Mouse (Mus musculus) limb, embryonic 14.5 days (tissue): ENCODE measurements at regions not wholly inside any gene's neighbourhood (a gene's known extent, or its start where the extent isn't known, plus 50 kb on each side); places are given as distances from the start of the nearest gene placed in this dataset.
A peak's percentile ranks its signal among the peaks of the same experiment; 100 is the strongest.

Experiments used
- ATAC-seq: fragments of 200-750 bp; cut with Nextera tagmentation; 2 replicates; pipeline ENCODE4 v1.8.0; 2017; ENCODE audit warnings: low read depth, moderate number of reproducible peaks, moderate TSS enrichment; ENCODE audit not compliant: low FRiP score
- DNase-seq: peaks from one replicate; pipeline ENCODE4 v3.0.0-alpha.2; 2015; ENCODE audit warnings: low spot score
- H3K27ac ChIP-seq: fragments of 300-500 bp; sonication (generic); replicated peaks from 2 replicates; pipeline ENCODE4 v1.5.1; 2014; ENCODE audit warnings: low read depth, mild to moderate bottlenecking, low read length, moderate library complexity, mixed read lengths
- H3K27me3 ChIP-seq: fragments of 300-500 bp; sonication (generic); 2 replicates; pipeline ENCODE4 v1.6.1; 2014; ENCODE audit warnings: low read length, mixed read lengths; ENCODE audit not compliant: control insufficient read depth, insufficient read depth
- H3K36me3 ChIP-seq: fragments of 300-500 bp; sonication (generic); 2 replicates; pipeline ENCODE4 v1.6.1; 2014; ENCODE audit warnings: mild to moderate bottlenecking, low read length, moderate library complexity, mixed read lengths; ENCODE audit not compliant: control insufficient read depth, insufficient read depth
- H3K4me1 ChIP-seq: fragments of 300-500 bp; sonication (generic); 2 replicates; pipeline ENCODE4 v1.6.1; 2014; ENCODE audit warnings: antibody characterized with exemption, low read length, mixed read lengths; ENCODE audit not compliant: control insufficient read depth, insufficient read depth
- H3K4me2 ChIP-seq: fragments of 300-500 bp; sonication (generic); replicated peaks from 2 replicates; pipeline ENCODE4 v1.6.1; 2014; ENCODE audit warnings: low read depth, mild to moderate bottlenecking, low read length, moderate library complexity; ENCODE audit not compliant: severe bottlenecking
- H3K4me3 ChIP-seq: fragments of 300-500 bp; sonication (generic); replicated peaks from 2 replicates; pipeline ENCODE4 v1.5.1; 2014; ENCODE audit warnings: low read length
- H3K9ac ChIP-seq: fragments of 300-500 bp; sonication (generic); 2 replicates; pipeline ENCODE4 v1.6.1; 2014; ENCODE audit warnings: mild to moderate bottlenecking, low read depth, low read length, moderate library complexity; ENCODE audit not compliant: severe bottlenecking
- H3K9me3 ChIP-seq: fragments of 300-500 bp; sonication (generic); 2 replicates; pipeline ENCODE4 v1.6.1; 2016; ENCODE audit warnings: low read length; ENCODE audit not compliant: control insufficient read depth
- POLR2A ChIP-seq: fragments of 200-500 bp; IDR thresholded peaks from 2 replicates; pipeline ENCODE4 v1.8.0; 2012; ENCODE audit warnings: inconsistent platforms, mild to moderate bottlenecking, moderate library complexity, borderline replicate concordance; ENCODE audit not compliant: insufficient read depth, insufficient read length; ENCODE audit errors: extremely low read depth
- WGBS: fragments of 180-500 bp; shearing (Covaris S2); extraction: QIAGEN DNeasy Blood & Tissue Kit; methylation state at CpG from one replicate; pipeline ENCODE4 v1.1.7; 2014; 5-methylcytosine and 5-hydroxymethylcytosine counted together

- ATAC-seq = peak; percentile 38
- Histone ChIP-seq H3K4me3 (no peak overlapping the region), H3K4me1 (peaks cover 39% of the 10 kb centered on the region), H3K9me3 (no peaks in the 10 kb centered on the region), H3K4me2 (no peak overlapping the region), H3K27me3 (no peaks in the 10 kb centered on the region), H3K36me3 (no peaks in the 10 kb centered on the region), H3K27ac (0 out of 2 replicates have a peak overlapping the region, but pooled peaks have one; percentile 22), H3K9ac (no peak overlapping the region)
- 62% methylated on average over 4 of the region's 4 CpGs for WGBS
- peak; percentile 33 for DNase-seq
- no peak for TF ChIP-seq POLR2A
Measured at GRCm38 (mm10) chr19:56016548-56017346, 270.2 kb upstream of the Habp2 start.

DNA sequence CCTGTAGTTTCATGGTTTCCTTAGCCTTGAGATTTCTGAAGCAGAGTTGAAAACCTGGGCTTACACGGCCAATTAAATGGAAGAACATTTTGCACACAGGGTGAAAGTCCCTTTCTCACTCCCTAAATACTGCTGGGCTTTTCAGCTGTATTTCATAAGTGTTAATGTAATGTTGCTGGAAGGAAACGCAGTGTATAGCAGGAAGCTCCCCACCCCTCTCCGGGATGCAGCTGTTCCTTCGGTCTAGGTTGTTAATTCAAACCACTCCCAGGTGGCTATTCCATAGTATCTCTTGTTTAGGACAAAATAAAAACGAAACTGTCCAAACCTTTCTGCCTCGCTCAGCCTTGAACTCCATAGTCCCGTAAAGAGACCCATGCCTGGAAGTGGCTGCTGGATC lies 269.4 kb upstream of the Habp2 start:
- peak; percentile 72 for DNase-seq
- Histone ChIP-seq H3K4me1 (peaks cover 39% of the 10 kb centered on the region), H3K27ac (peak overlapping the region; percentile 53; the same call in 1 of the 2 replicates), H3K4me2 (no peak overlapping the region), H3K36me3 (no peaks in the 10 kb centered on the region), H3K4me3 (no peak overlapping the region), H3K27me3 (no peaks in the 10 kb centered on the region), H3K9ac (no peak overlapping the region), H3K9me3 (no peaks in the 10 kb centered on the region)
- 15% methylated on average over 7 of the region's 7 CpGs for WGBS
- peak; percentile 66 for ATAC-seq
- no peak for TF ChIP-seq POLR2A

GRCm38 (mm10) chr19:56019143-56019542 lies 267.8 kb upstream of the Habp2 start:
- H3K9me3 ChIP-seq = no peaks in the 10 kb centered on the region
- WGBS = 16% methylated on average over 7 of the region's 7 CpGs
- no peaks in the 10 kb centered on the region for H3K27me3 ChIP-seq
- no peak overlapping the region for H3K4me3 ChIP-seq
- H3K27ac ChIP-seq = peak overlapping the region; percentile 55; the same call in 1 of the 2 replicates
- ATAC-seq (0 out of 2 replicates have a peak, but pooled peaks have one; percentile 8), DNase-seq (peak; percentile 49)
- no peak overlapping the region for H3K4me2 ChIP-seq
- peaks cover 39% of the 10 kb centered on the region for H3K4me1 ChIP-seq
- TF ChIP-seq POLR2A = no peak
- H3K9ac ChIP-seq = no peak overlapping the region
- H3K36me3 ChIP-seq = no peaks in the 10 kb centered on the region

DNA sequence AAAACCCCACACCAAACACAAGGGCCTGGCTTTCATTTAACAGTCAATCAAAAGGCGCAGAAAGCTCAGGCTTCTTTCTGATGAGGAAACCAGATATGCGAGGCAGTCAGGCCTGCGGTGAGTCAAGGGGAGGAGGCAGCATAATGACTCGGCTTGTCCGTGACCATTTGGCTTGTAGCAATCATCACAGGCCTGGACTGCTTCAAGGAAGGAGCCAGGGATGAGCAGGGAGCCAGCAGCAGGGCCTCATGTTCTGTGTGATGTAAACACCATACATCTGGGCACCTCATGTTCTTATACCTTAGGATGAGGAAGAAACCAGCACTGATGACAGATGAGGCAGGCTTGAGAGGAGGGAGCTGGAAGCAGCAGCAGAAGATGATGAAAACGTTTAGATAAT lies 264.6 kb upstream of the Habp2 start:
- WGBS = 25% methylated on average over 6 of the region's 6 CpGs
- no peak for TF ChIP-seq POLR2A
- H3K27ac ChIP-seq = 0 out of 2 replicates have a peak overlapping the region, but pooled peaks have one; percentile 26
- no peaks in the 10 kb centered on the region for H3K36me3 ChIP-seq
- H3K27me3 ChIP-seq = no peaks in the 10 kb centered on the region
- H3K9ac ChIP-seq = no peak overlapping the region
- peaks cover 24% of the 10 kb centered on the region for H3K4me1 ChIP-seq
- ATAC-seq (peak; percentile 60), DNase-seq (peak; percentile 60)
- no peak overlapping the region for H3K4me2 ChIP-seq
- H3K9me3 ChIP-seq = no peaks in the 10 kb centered on the region; the same call in 1 of the 2 replicates
- H3K4me3 ChIP-seq = no peak overlapping the region

DNA sequence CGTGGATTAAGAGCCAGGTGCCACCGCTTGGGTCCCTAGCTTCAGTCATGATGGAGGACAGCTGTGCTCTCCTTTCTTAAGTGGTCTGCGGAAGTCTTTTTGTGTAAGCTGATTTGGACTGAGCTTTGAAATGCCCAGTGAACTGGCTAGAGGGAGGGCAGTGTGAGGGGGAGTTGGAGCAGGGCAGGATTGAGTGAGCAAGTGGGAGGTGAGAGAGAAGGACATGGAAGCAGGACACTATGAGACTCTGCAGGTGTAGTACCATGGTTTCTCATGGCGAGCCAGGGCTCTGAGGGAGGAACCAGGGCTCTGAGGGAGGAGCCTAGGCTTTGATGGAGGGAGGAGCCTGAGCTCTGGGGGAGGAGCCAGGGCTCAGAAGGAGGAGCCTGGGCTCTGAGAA lies 262.3 kb upstream of the Habp2 start:
- no peaks in the 10 kb centered on the region for H3K27me3 ChIP-seq
- H3K9ac ChIP-seq = no peak overlapping the region
- no peak for ATAC-seq
- DNase-seq = no peak
- 54% methylated on average over 4 of the region's 4 CpGs for WGBS
- no peak overlapping the region for H3K27ac ChIP-seq
- no peak overlapping the region for H3K4me2 ChIP-seq
- H3K4me1 ChIP-seq = peaks cover 8% of the 10 kb centered on the region
- H3K9me3 ChIP-seq = peaks cover 2% of the 10 kb centered on the region; the same call in 1 of the 2 replicates
- no peaks in the 10 kb centered on the region for H3K36me3 ChIP-seq
- TF ChIP-seq POLR2A = no peak
- H3K4me3 ChIP-seq = no peak overlapping the region
